Mouse (Mus musculus): ENCODE results near the gene Pla1a. TPM values are rescaled to one million over a fixed set of nuclear protein-coding genes. Genes with fewer than 3 reads are reported as not detected.

Gene Pla1a
- polyA plus RNA-seq, 1 experiment from 2014 or later, result 0.27 TPM

DNA sequence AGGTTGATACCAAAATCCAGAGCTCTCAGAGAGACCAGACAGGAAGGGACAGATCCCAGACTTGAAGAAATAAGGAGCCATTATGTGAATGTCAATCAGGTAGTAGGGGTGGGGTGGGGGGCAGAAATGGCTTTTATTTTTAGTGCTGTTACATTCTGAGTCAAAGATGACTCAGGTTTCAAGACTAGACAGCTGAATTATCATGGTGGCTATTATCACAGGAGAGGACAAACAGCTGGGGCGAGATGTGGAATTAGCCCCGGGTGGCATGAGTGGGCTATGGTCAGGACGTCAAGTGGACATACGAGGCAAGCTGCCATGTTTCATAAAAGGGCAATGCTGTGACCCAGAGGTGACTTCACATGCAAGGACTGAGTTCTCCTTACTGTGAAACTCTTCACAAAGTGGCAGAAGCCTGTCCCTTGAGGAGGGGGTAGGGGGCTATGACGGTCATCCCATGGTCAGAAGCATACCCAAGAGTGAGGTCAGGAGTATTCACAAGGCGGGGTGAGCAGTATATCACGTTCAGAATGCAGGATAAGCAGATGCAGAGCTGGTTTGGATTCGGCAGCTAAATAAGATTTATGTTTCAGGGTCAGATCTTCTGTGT lies 43.6 kb downstream of the Pla1a start:
- H3K9me3 ChIP-seq, result no peaks in the 10 kb centered on the region
- H3K4me1 ChIP-seq (replicated peaks), result 0 out of 2 replicates have a peak, but pooled peaks cover 2% of the 10 kb centered on the region
- no peak overlapping the region for H3K27ac ChIP-seq
- 83% methylated on average over 8 of the region's 8 CpGs for WGBS
- H3K4me3 ChIP-seq, result no peak overlapping the region
- DNase-seq (ENCODE audit: low spot score), result no peak
- H3K36me3 ChIP-seq, result no peaks in the 10 kb centered on the region
- no peaks in the 10 kb centered on the region for H3K27me3 ChIP-seq (ENCODE audit: insufficient read depth, poor library complexity, severe bottlenecking)

DNA sequence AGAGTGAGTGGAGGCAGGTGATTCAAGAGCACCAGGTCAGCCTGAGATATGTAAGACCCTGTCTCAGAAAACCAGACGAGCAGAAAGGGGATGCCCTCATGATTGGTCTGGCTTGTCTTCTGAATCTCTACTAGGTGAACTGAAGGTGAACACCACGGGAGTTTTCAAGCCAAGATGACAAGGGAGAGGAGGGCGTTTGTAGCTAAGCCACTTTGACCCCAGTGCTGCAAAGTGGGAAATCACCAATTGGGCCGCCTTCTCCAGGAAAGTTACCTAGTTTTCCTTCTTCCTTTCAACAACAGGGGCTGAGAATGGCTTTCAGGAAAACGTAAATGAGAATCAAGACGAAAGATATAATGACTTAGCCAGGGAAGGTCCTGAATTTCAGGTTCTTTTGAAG lies 44.2 kb downstream of the Pla1a start:
- Histone ChIP-seq H3K36me3 (no peaks in the 10 kb centered on the region), H3K27ac (no peak overlapping the region)
- WGBS, result 76% methylated on average over 6 of the region's 6 CpGs

DNA sequence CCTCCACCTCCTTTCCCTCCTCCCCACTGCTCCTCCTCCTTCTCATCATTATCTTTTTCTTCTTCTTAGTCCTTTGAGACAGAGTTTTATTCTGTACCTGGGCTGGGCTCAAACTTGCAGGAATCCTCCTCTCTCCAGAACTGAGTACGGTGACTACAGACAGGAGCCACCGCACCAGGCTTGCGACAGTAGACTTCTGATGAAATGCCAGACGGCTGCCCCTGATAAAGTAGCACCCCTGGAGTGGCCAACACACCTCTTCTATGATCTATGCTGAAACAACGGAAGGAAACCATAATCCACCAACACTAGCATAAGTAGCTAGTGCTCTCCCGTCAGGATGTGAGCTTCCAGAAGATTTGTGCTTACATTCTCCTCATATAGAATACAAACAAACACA lies 45.6 kb downstream of the Pla1a start:
- Histone ChIP-seq H3K4me1 (replicated peaks) (0 out of 2 replicates have a peak, but pooled peaks cover 2% of the 10 kb centered on the region), H3K4me3 (no peak overlapping the region), H3K36me3 (no peaks in the 10 kb centered on the region), H3K27me3 (ENCODE audit: insufficient read depth, poor library complexity, severe bottlenecking) (no peaks in the 10 kb centered on the region), H3K9me3 (no peaks in the 10 kb centered on the region), H3K27ac (no peak overlapping the region)
- WGBS, result 88% methylated on average over 6 of the region's 6 CpGs
- no peak for DNase-seq (ENCODE audit: low spot score)

More for the DNA sequence above, 44.2 kb downstream of the Pla1a start:
- no peak for DNase-seq (ENCODE audit: low spot score)
- no peaks in the 10 kb centered on the region for H3K9me3 ChIP-seq
- H3K4me1 ChIP-seq (replicated peaks), result 0 out of 2 replicates have a peak, but pooled peaks cover 2% of the 10 kb centered on the region
- H3K27me3 ChIP-seq (ENCODE audit: insufficient read depth, poor library complexity, severe bottlenecking), result no peaks in the 10 kb centered on the region
- no peak overlapping the region for H3K4me3 ChIP-seq

DNA sequence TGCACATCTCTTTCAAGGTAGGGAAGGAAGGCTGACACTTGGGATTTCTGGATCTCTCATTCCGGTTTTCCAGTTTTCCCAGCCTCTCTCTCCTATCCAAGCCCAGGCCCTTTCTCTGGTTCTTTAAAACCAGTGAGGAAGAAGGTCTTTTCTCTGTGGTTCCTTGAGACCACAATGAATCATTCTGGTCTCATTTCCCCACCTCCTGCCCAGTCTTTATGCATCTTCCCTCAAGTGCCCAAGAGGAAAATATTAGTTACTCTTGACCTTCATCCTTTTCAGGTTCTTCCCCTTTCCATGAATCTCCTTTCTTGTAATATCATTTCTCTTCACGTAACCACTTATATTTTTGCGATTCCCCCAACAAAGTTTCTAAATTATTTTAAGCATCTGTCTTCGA lies 47.2 kb downstream of the Pla1a start:
- WGBS, result 94% methylated on average over 4 of the region's 4 CpGs
- no peaks in the 10 kb centered on the region for H3K27me3 ChIP-seq (ENCODE audit: insufficient read depth, poor library complexity, severe bottlenecking)
- no peaks in the 10 kb centered on the region for H3K36me3 ChIP-seq
- no peak overlapping the region for H3K4me3 ChIP-seq
- H3K9me3 ChIP-seq, result no peaks in the 10 kb centered on the region
- no peak overlapping the region for H3K27ac ChIP-seq
- no peaks in the 10 kb centered on the region for H3K4me1 ChIP-seq (replicated peaks)
- DNase-seq (ENCODE audit: low spot score), result no peak

DNA sequence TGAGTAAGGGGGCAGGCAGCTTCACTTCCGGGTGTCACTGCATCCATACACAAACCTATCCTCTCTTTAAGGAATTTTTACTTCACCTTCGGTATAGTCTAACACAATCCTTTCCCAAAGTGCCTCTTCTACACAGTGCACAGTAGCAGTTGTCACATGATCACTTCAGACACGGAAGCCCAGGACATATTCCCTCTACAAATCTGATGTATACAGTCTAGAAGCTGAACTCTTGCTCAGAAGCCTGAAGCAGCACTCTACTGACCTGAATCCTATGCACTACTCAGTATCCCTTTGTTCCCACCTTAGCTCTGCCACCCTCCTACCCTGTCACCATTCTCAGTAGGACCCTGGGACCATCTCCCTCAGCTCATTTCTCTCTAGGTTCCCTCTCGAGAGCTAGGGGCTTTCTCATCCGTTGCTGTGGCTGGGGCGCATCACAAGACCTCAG lies 47.7 kb downstream of the Pla1a start:
- DNase-seq (ENCODE audit: low spot score), result no peak
- 84% methylated on average over 6 of the region's 6 CpGs for WGBS

DNA sequence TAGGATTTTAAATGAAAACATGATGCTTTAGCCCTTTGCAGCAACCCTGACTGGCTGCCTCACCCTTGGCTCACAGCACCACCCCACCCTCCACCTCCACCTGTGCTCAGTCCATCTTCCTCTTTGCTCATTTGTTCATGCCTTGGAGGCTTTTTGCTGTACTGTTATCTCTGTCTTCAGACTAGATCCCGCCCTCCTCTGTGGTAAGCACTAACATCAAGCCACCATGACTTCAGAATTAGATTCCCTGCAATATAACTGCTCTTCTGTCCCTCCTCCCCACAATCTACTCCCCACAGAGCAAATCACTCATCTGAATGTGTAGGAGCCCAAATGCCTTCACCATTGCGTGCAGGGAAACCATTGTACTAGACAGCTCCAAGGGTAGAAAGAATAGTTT lies 49.3 kb downstream of the Pla1a start:
- Histone ChIP-seq H3K4me3 (no peak overlapping the region), H3K36me3 (no peaks in the 10 kb centered on the region), H3K4me1 (replicated peaks) (no peaks in the 10 kb centered on the region), H3K9me3 (no peaks in the 10 kb centered on the region), H3K27me3 (ENCODE audit: insufficient read depth, poor library complexity, severe bottlenecking) (no peaks in the 10 kb centered on the region), H3K27ac (no peak overlapping the region)
- no peak for DNase-seq (ENCODE audit: low spot score)
- 75% methylated on average over 2 of the region's 2 CpGs for WGBS

More for the DNA sequence above, 47.7 kb downstream of the Pla1a start:
- Histone ChIP-seq H3K27me3 (ENCODE audit: insufficient read depth, poor library complexity, severe bottlenecking) (no peaks in the 10 kb centered on the region), H3K4me3 (no peak overlapping the region), H3K4me1 (replicated peaks) (no peaks in the 10 kb centered on the region), H3K36me3 (no peaks in the 10 kb centered on the region), H3K27ac (no peak overlapping the region), H3K9me3 (no peaks in the 10 kb centered on the region)

DNA sequence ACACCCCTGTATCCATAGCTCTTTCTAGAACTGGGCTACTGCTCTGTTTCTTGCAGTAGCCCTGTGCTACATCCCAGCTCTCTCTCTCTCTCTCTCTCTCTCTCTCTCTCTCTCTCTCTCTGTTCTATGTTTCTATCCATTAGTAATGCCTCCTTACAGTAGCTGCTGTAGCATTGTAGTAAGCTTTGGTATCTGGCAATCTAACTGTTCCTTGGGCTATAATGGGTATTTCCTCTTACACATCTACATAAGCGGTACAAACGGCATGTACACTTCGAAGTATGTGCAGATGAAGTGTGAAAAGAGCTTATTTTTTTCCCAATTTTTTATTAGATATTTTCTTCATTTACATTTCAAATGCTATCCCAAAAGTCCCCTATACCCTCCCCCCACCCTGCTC lies 53.0 kb downstream of the Pla1a start:
- H3K9me3 ChIP-seq, result no peaks in the 10 kb centered on the region
- H3K27me3 ChIP-seq (ENCODE audit: insufficient read depth, poor library complexity, severe bottlenecking), result no peaks in the 10 kb centered on the region
- H3K36me3 ChIP-seq, result no peaks in the 10 kb centered on the region
- no peak overlapping the region for H3K4me3 ChIP-seq
- peaks cover 13% of the 10 kb centered on the region for H3K4me1 ChIP-seq (replicated peaks)
- 88% methylated on average over 3 of the region's 3 CpGs for WGBS
- H3K27ac ChIP-seq, result no peak overlapping the region
- DNase-seq (ENCODE audit: low spot score), result no peak

DNA sequence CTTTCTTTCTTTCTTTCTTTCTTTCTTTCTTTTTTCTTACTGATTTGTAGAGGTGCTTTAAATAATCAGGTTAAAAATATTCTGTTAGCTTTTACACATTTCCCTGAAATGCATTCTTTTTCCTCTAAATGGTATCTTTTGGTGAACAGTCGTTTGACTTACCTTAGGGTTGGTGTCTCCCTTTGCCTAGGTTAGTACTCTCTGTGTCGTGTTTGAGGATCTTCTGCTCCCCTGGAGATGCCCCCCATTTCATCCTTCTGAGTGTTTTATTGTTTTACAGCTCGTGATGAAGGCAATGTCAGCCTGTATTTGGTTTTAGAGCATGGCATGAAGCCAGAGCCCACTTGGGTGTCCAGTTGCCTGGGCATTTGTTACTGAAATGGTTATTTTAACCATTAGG lies 53.5 kb downstream of the Pla1a start:
- no peaks in the 10 kb centered on the region for H3K36me3 ChIP-seq
- no peaks in the 10 kb centered on the region for H3K27me3 ChIP-seq (ENCODE audit: insufficient read depth, poor library complexity, severe bottlenecking)
- 73% methylated on average over 3 of the region's 3 CpGs for WGBS
- H3K4me3 ChIP-seq, result no peak overlapping the region
- DNase-seq (ENCODE audit: low spot score), result no peak
- H3K4me1 ChIP-seq (replicated peaks), result peaks cover 13% of the 10 kb centered on the region
- no peak overlapping the region for H3K27ac ChIP-seq
- H3K9me3 ChIP-seq, result no peaks in the 10 kb centered on the region

DNA sequence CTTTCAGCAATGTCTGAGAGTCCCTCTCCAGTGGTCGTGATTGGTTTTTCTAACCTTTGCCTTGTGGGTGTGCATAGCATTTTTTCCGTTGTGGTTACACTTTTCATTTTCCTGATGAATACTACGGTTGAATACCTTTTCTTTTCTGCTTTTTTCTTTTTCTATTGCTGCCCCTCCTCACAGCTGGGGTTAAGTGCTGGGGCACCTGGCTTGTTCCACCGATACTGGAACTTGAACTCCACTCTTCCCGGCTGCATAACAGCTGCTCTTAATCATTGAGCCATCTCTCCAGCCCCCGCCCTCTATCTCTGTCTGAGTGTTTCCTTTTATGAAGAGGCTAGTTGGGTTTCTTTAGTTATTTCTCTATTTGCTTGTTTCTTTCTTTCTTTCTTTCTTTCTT lies 53.9 kb downstream of the Pla1a start:
- no peak for DNase-seq (ENCODE audit: low spot score)
- Histone ChIP-seq H3K4me1 (replicated peaks) (peaks cover 13% of the 10 kb centered on the region), H3K4me3 (no peak overlapping the region), H3K36me3 (no peaks in the 10 kb centered on the region), H3K27me3 (ENCODE audit: insufficient read depth, poor library complexity, severe bottlenecking) (no peaks in the 10 kb centered on the region), H3K9me3 (no peaks in the 10 kb centered on the region), H3K27ac (no peak overlapping the region)
- WGBS, result 51% methylated on average over 6 of the region's 6 CpGs

DNA sequence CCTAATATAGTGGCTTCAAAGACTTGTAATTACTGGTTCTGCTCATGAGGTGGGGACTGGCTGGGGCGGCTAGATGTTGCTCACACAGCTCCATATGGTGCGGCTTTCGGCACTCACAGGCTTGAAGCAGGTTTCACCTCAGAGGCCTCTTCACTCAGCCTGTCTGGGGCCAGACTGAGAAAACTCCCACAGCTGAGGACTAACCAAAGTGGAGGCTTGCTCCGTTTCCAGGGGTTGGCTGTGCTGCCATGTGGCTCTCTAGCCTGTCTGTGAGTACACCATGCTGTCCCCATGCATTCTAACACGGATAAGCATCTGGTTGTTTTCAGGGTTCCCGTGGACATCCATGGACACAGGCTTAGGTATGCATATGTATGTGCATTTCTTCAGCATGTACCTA lies 54.4 kb downstream of the Pla1a start:
- H3K27ac ChIP-seq, result no peak overlapping the region
- H3K4me3 ChIP-seq, result no peak overlapping the region
- no peak for DNase-seq (ENCODE audit: low spot score)
- peaks cover 15% of the 10 kb centered on the region for H3K4me1 ChIP-seq (replicated peaks)
- 79% methylated on average over 6 of the region's 6 CpGs for WGBS
- no peaks in the 10 kb centered on the region for H3K9me3 ChIP-seq
- H3K36me3 ChIP-seq, result no peaks in the 10 kb centered on the region
- H3K27me3 ChIP-seq (ENCODE audit: insufficient read depth, poor library complexity, severe bottlenecking), result no peaks in the 10 kb centered on the region

DNA sequence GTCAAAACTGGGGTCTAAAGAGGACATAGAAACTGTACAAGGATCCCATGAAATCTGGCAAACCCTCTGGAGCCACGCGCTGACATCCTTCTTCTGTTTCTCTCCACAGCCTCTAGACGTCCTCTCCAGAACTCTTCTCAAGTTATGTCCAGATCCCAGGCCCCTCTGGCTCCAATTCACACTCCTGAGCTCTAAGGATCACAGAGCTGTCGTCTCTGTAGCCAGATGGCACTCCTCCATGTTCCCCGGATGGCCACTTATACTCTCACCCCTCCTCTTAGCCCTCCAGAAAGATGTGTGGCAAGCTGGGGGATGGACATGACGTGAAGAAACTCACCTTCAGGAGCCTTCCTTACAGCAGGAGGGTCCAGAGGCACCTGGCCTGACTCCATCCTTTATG lies 55.4 kb downstream of the Pla1a start:
- Histone ChIP-seq H3K27me3 (ENCODE audit: insufficient read depth, poor library complexity, severe bottlenecking) (no peaks in the 10 kb centered on the region), H3K4me1 (replicated peaks) (peaks cover 19% of the 10 kb centered on the region), H3K4me3 (no peak overlapping the region), H3K36me3 (no peaks in the 10 kb centered on the region), H3K9me3 (no peaks in the 10 kb centered on the region), H3K27ac (no peak overlapping the region)
- no peak for DNase-seq (ENCODE audit: low spot score)
- 83% methylated on average over 6 of the region's 6 CpGs for WGBS

DNA sequence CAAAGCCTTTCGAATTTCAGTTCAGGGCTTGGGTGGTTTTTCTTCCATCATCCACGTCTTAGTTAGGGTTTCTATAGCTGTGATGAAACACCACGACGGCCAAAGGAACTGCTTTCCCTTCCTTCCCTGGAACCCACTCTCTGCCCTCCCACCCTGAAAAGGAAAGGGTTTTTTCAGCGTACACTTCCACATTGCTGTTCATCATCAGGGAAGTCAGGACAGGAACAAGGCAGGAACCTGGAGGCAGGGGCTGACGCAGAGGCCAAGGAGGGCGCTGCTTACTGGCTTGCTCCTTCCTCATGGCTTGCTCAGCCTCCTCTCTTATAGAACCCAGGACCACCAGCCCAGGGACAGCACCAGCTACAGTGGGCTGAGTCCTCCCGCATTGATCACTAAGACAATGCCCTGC lies 56.1 kb downstream of the Pla1a start:
- Histone ChIP-seq H3K36me3 (no peaks in the 10 kb centered on the region), H3K27ac (peak overlapping the region; percentile 84), H3K9me3 (no peaks in the 10 kb centered on the region), H3K4me1 (replicated peaks) (peaks cover 19% of the 10 kb centered on the region), H3K27me3 (ENCODE audit: insufficient read depth, poor library complexity, severe bottlenecking) (no peaks in the 10 kb centered on the region), H3K4me3 (peak overlapping the region; percentile 41)
- DNase-seq (ENCODE audit: low spot score), result no peak
- 60% methylated on average over 8 of the region's 8 CpGs for WGBS

DNA sequence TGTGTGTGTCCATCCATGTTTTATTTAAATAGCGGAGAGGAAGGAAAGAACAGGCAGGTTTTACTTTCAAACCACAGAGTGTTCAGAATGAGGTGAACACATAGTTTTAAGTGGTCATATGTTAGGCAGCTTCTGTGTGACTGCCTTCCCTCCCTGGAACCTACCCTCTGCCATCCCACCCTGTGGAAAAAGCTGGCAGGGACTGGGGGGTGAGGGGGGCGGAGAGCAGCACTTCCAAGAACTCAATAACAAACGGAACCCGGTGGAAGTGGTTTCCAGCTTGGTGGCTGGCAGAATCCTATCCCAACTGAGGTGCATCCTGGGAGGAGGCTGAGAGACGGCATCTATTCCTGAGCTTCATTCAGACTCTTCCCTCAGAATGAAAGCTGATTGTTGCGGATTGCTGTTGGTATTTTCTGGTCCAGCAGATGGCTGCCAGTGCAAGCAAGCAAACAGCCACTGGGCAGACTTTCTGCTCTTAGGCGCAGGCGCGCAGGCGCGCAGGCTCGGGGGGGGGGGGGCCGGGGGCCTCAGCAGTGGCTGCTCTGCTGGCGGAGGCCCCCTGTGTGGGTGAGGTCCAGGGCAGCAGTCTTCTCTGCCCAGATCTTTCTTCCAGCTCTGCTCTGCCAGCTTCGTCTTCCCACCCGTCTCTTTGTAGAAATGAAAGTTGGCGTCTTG lies 56.6 kb downstream of the Pla1a start:
- WGBS, result 36% methylated on average over 17 of the region's 17 CpGs
- no peaks in the 10 kb centered on the region for H3K9me3 ChIP-seq
- no peaks in the 10 kb centered on the region for H3K36me3 ChIP-seq
- DNase-seq (ENCODE audit: low spot score), result peak; percentile 68
- no peaks in the 10 kb centered on the region for H3K27me3 ChIP-seq (ENCODE audit: insufficient read depth, poor library complexity, severe bottlenecking)
- peaks cover 19% of the 10 kb centered on the region for H3K4me1 ChIP-seq (replicated peaks)
- H3K27ac ChIP-seq, result peak overlapping the region; percentile 84
- peak overlapping the region; percentile 41 for H3K4me3 ChIP-seq
